Mouse (Mus musculus): ENCODE measurements around the gene Vps26a. TPM values are rescaled to one million over a fixed set of nuclear protein-coding genes. Genes with fewer than 3 reads are reported as not detected.

Vps26a gene
- polyA plus RNA-seq (2012; rRNA removed): 94.3 and 104 TPM in 2 replicates

DNA sequence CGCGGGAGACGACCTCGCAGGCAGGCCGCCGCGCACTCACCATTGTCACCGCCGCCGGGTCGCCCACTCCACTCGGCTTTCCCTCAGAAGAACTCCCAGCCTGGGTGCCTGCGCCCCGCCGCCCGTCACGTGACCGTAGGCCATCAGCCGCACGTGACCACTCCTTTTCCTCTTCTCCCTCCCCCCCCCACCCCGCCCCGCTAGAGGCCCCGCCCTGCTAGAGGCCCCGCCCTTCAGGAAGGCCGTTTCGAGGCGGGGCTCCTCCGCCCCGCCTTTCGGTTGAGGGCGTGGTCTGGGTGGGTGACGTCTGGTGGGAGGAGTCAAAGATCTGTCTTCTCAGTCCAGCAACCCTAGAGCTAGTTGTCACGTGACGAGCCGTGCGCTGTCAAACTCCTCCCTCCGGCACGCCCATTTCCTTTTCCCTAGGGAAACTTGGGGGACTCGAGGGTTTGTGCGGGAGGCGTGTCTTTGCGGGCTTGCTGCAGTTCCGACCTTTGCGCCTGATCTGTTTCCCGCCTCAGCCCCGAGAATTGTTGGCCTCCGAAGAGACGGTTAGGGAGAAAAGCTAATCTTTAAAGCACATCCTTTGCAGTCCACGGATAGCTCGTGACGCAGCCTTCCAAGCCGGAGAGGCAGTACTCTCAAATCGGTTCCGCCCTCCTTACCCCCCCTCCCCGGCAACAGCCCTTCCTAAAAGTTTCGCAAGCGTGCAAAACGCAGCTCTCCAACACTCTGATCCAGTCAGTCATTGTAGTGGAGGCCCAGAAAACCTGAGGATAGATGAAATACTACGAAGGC is at the start of gene Vps26a:
TSS of gene Vps26a (minus strand) at position 188 of the 798 bp plus-strand sequence.
- TF ChIP-seq CTCF (IDR thresholded peaks at IDR 0.05; ENCODE audit: control insufficient read depth, insufficient read depth, insufficient replicate concordance, low read depth, low read length) (no peak), POLR2A (IDR thresholded peaks at IDR 0.05; ENCODE audit: control insufficient read depth, low read depth, low read length) (peak; percentile 13; the same call in 1 of the 2 replicates)
- no peaks in the 10 kb centered on the region; the same call in none of the 2 replicates for H3K4me1 ChIP-seq (ENCODE audit: control insufficient read depth, insufficient read depth, low read length)
- no peaks in the 10 kb centered on the region for H3K27me3 ChIP-seq (ENCODE audit: control insufficient read depth, insufficient read depth, low read length)
- no peaks in the 10 kb centered on the region; the same call in 1 of the 2 replicates for H3K36me3 ChIP-seq (ENCODE audit: control insufficient read depth, insufficient read depth, low read length)
- H3K27ac ChIP-seq (ENCODE audit: control insufficient read depth, insufficient read depth, low read depth, low read length): peak within 1 kb of the TSS; percentile 90
- peak within 1 kb of the TSS; percentile 91 for H3K4me3 ChIP-seq (ENCODE audit: control insufficient read depth, low read depth, low read length)

DNA sequence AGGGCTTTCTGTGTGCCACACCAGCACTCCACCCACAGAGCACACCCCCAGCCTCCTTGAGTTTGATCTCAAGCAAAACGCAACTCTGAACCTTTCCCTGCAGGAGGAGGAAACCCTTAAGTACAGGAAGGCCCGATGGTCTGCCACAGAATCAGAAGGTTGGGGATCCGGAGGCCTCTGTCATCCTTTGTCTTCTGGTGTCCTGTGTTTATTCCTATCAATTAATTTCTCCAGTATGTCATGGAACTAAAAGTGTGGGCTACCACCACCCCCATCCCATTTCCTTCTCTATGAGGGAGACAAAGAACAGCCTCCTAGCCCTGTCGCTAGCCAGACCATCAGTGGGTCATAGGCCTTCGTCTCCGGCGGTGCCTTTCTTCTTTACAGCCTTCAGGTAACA is 47.9 kb upstream of the Vps26a start:
- no peak for TF ChIP-seq POLR2A (IDR thresholded peaks at IDR 0.05; ENCODE audit: control insufficient read depth, low read depth, low read length)
- no peak for TF ChIP-seq CTCF (IDR thresholded peaks at IDR 0.05; ENCODE audit: control insufficient read depth, insufficient read depth, insufficient replicate concordance, low read depth, low read length)

DNA sequence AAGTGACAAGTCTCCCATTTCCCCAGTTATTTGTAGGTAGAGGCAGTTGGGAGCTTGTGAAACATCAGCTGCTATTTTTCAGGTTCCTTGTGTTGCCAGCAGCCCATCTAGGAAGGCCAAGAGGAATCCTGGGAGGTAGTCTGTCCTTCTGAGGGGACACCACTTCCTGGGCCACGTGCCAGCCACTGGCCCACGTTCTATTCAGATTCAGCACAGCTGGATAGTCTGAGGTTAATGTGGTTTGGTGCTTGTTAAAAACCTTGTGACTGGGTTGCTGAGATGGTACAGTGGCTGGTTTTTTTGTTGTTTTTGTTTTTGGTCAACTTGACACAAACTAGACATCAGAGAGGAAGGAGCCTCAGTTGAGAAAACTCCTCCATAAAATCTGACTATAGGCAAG is 46.2 kb upstream of the Vps26a start:
- Histone ChIP-seq H3K36me3 (ENCODE audit: control insufficient read depth, insufficient read depth, low read length) (no peaks in the 10 kb centered on the region), H3K4me1 (ENCODE audit: control insufficient read depth, insufficient read depth, low read length) (peaks cover 3% of the 10 kb centered on the region; the same call in 1 of the 2 replicates), H3K4me3 (ENCODE audit: control insufficient read depth, low read depth, low read length) (no peak overlapping the region), H3K27ac (ENCODE audit: control insufficient read depth, insufficient read depth, low read depth, low read length) (no peak overlapping the region), H3K27me3 (ENCODE audit: control insufficient read depth, insufficient read depth, low read length) (no peaks in the 10 kb centered on the region)
- TF ChIP-seq CTCF (IDR thresholded peaks at IDR 0.05; ENCODE audit: control insufficient read depth, insufficient read depth, insufficient replicate concordance, low read depth, low read length): no peak
- TF ChIP-seq POLR2A (IDR thresholded peaks at IDR 0.05; ENCODE audit: control insufficient read depth, low read depth, low read length): no peak

More for the DNA sequence above, 47.9 kb upstream of the Vps26a start:
- Histone ChIP-seq H3K27me3 (ENCODE audit: control insufficient read depth, insufficient read depth, low read length) (no peaks in the 10 kb centered on the region), H3K4me3 (ENCODE audit: control insufficient read depth, low read depth, low read length) (peak overlapping the region; percentile 77), H3K4me1 (ENCODE audit: control insufficient read depth, insufficient read depth, low read length) (peaks cover 3% of the 10 kb centered on the region; the same call in 1 of the 2 replicates), H3K36me3 (ENCODE audit: control insufficient read depth, insufficient read depth, low read length) (no peaks in the 10 kb centered on the region), H3K27ac (ENCODE audit: control insufficient read depth, insufficient read depth, low read depth, low read length) (peak overlapping the region; percentile 50; the same call in 1 of the 2 replicates)

DNA sequence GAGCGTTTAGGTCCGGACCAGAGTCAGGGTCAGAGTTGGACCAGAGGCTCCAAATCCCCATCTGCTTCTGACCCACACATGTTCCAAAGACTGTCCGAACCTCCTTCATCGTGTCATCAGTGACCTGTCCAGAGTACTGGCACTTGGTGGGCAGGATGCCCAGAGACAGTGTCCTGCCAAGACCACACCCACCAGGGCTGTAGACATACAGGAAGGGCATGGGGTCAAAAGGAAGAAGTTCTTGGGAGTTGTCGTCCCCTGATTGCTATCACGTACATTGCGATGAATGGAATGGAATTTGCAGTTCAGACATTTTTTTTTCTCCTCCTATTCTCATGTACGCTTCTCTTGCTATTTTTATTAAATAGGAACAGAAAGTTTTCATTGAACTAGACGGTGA is 43.6 kb upstream of the Vps26a start:
- Histone ChIP-seq H3K27me3 (ENCODE audit: control insufficient read depth, insufficient read depth, low read length) (no peaks in the 10 kb centered on the region), H3K4me1 (ENCODE audit: control insufficient read depth, insufficient read depth, low read length) (peaks cover 3% of the 10 kb centered on the region; the same call in 1 of the 2 replicates), H3K36me3 (ENCODE audit: control insufficient read depth, insufficient read depth, low read length) (no peaks in the 10 kb centered on the region), H3K4me3 (ENCODE audit: control insufficient read depth, low read depth, low read length) (no peak overlapping the region), H3K27ac (ENCODE audit: control insufficient read depth, insufficient read depth, low read depth, low read length) (no peak overlapping the region)
- TF ChIP-seq CTCF (IDR thresholded peaks at IDR 0.05; ENCODE audit: control insufficient read depth, insufficient read depth, insufficient replicate concordance, low read depth, low read length) (no peak), POLR2A (IDR thresholded peaks at IDR 0.05; ENCODE audit: control insufficient read depth, low read depth, low read length) (no peak)

DNA sequence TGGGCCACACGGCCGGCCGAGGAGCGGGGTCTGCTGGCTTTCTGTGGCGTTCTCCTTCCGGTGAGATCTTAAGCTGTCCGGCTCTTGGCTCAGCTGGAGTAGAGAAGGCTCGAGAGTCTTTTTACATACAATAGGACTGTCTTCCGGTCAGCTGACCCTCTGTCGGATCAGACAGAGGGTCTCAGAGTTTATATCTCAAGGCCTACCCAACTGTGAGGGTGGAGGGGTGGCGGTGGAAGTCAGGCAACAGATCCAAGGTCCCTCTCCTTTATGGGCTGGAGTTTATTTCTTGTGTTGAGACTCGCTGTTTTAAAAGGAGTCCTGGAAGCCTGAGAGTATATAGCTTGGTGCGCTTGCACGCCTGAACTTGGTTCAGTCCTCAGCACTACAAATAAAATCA is 40.7 kb upstream of the Vps26a start, which contains the start of gene Srgn:
TSS of gene Srgn (minus strand) at position 101 of the 400 bp plus-strand sequence.
- Histone ChIP-seq H3K4me3 (ENCODE audit: control insufficient read depth, low read depth, low read length) (no peak within 1 kb of the TSS), H3K4me1 (ENCODE audit: control insufficient read depth, insufficient read depth, low read length) (peaks cover 3% of the 10 kb centered on the region; the same call in 1 of the 2 replicates), H3K36me3 (ENCODE audit: control insufficient read depth, insufficient read depth, low read length) (no peaks in the 10 kb centered on the region), H3K27ac (ENCODE audit: control insufficient read depth, insufficient read depth, low read depth, low read length) (no peak within 1 kb of the TSS), H3K27me3 (ENCODE audit: control insufficient read depth, insufficient read depth, low read length) (no peaks in the 10 kb centered on the region)
- no peak for TF ChIP-seq POLR2A (IDR thresholded peaks at IDR 0.05; ENCODE audit: control insufficient read depth, low read depth, low read length)
- no peak for TF ChIP-seq CTCF (IDR thresholded peaks at IDR 0.05; ENCODE audit: control insufficient read depth, insufficient read depth, insufficient replicate concordance, low read depth, low read length)

DNA sequence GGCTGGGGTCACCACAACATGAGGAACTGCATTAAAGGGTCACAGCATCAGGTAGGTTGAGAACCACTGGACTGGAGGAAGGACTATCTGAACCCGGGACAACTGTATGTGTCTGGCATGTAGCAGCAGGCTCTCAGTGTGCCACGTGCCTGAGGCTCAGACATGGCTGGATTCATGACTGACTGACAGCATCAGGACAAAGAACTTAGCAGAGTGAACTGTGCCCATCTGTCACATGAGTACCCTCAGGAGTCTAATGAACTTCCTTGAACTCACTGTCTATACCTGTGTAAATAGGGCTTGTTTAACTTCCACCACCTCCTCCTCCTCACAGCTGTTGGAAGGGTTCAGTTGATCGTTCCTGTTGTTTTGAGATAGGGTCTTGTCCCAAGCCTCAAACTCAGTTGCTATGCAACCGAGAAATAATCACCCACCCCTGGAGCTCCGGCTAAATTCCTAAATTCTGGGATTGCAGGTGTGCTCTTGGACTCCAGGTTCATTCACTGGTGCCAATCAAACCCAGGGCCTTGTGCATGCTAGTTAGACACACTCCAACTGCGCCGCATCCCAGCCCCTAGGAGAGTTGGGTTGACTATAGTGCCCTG is 35.8 kb upstream of the Vps26a start:
- no peak overlapping the region for H3K27ac ChIP-seq (ENCODE audit: control insufficient read depth, insufficient read depth, low read depth, low read length)
- no peak for TF ChIP-seq CTCF (IDR thresholded peaks at IDR 0.05; ENCODE audit: control insufficient read depth, insufficient read depth, insufficient replicate concordance, low read depth, low read length)
- TF ChIP-seq POLR2A (IDR thresholded peaks at IDR 0.05; ENCODE audit: control insufficient read depth, low read depth, low read length): no peak
- H3K4me1 ChIP-seq (ENCODE audit: control insufficient read depth, insufficient read depth, low read length): no peaks in the 10 kb centered on the region

DNA sequence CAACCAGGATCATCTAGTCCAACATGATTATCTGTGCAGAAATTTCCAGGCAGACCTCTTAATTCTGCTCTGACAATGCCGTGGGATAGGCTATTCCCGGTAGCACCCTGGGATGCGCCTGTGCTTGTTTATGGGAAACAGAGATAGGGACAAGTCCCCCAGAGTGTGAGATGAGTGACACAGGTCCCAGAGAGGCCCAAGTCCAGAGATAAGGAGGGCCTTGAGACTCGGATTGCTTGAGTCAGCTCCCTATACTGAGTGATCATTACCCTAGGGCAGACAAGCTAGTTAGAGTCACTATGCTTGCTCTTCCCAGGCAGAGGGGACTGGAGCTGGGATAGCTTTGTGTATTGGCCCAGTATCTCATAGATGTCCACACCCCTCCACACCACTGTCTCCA is 35.2 kb upstream of the Vps26a start:
- TF ChIP-seq POLR2A (IDR thresholded peaks at IDR 0.05; ENCODE audit: control insufficient read depth, low read depth, low read length): no peak
- no peak for TF ChIP-seq CTCF (IDR thresholded peaks at IDR 0.05; ENCODE audit: control insufficient read depth, insufficient read depth, insufficient replicate concordance, low read depth, low read length)
- no peak overlapping the region for H3K27ac ChIP-seq (ENCODE audit: control insufficient read depth, insufficient read depth, low read depth, low read length)
- no peaks in the 10 kb centered on the region for H3K36me3 ChIP-seq (ENCODE audit: control insufficient read depth, insufficient read depth, low read length)
- H3K4me3 ChIP-seq (ENCODE audit: control insufficient read depth, low read depth, low read length): no peak overlapping the region
- no peaks in the 10 kb centered on the region for H3K4me1 ChIP-seq (ENCODE audit: control insufficient read depth, insufficient read depth, low read length)
- no peaks in the 10 kb centered on the region for H3K27me3 ChIP-seq (ENCODE audit: control insufficient read depth, insufficient read depth, low read length)

More for the DNA sequence above, 35.8 kb upstream of the Vps26a start:
- Histone ChIP-seq H3K27me3 (ENCODE audit: control insufficient read depth, insufficient read depth, low read length) (no peaks in the 10 kb centered on the region), H3K4me3 (ENCODE audit: control insufficient read depth, low read depth, low read length) (no peak overlapping the region), H3K36me3 (ENCODE audit: control insufficient read depth, insufficient read depth, low read length) (no peaks in the 10 kb centered on the region)
